Mouse (Mus musculus): ENCODE results near the gene Pex3. TPM values are rescaled to one million over a fixed set of nuclear protein-coding genes. Genes with fewer than 3 reads are reported as not detected.

The Pex3 gene
- 21.1 and 26.1 TPM in 2 replicates for polyA plus RNA-seq (2014; fragmentation: Nextera tagmentation; extraction: Ambion mirVana)

- 1% methylated on average over 51 of the region's 51 CpGs for WGBS
- ATAC-seq (replicated peaks; ENCODE audit: low FRiP score) = peak; percentile 97
- peak within 1 kb of the TSS; percentile 70 for H3K4me2 ChIP-seq
Measured at GRCm38 (mm10) chr10:13552646-13553497, at the start of gene Pex3, which contains the start of gene Adat2. Pex3 (minus strand) TSS chr10:13553142. Adat2 (plus strand) TSS chr10:13552894.

GRCm38 (mm10) chr10:13600926-13601325, 48.0 kb upstream of the Pex3 start:
- 48% methylated on average over 2 of the region's 2 CpGs for WGBS

More at GRCm38 (mm10) chr10:13552646-13553497, at the start of gene Pex3, which contains the start of gene Adat2:
- Histone ChIP-seq H3K9me3 (ENCODE audit: control insufficient read depth, low read length) (no peaks in the 10 kb centered on the region), H3K36me3 (ENCODE audit: control insufficient read depth, insufficient read depth, low read length) (no peaks in the 10 kb centered on the region), H3K9ac (ENCODE audit: low read depth, low read length) (peak within 1 kb of the TSS; percentile 89), H3K4me1 (replicated peaks; ENCODE audit: control insufficient read depth, insufficient read depth, low read length) (0 out of 2 replicates have a peak, but pooled peaks cover 3% of the 10 kb centered on the region), H3K27ac (ENCODE audit: low read depth, low read length) (peak within 1 kb of the TSS; percentile 71; the same call in 1 of the 2 replicates), H3K4me3 (ENCODE audit: low read depth, low read length) (peak within 1 kb of the TSS; percentile 69), H3K27me3 (replicated peaks; ENCODE audit: control insufficient read depth, insufficient read depth, low read length) (no peaks in the 10 kb centered on the region)
- DNase-seq (ENCODE audit: low spot score) = peak; percentile 92

GRCm38 (mm10) chr10:13597491-13597890, 44.5 kb upstream of the Pex3 start:
- H3K27me3 ChIP-seq (replicated peaks; ENCODE audit: control insufficient read depth, insufficient read depth, low read length) = no peaks in the 10 kb centered on the region
- no peaks in the 10 kb centered on the region for H3K4me1 ChIP-seq (replicated peaks; ENCODE audit: control insufficient read depth, insufficient read depth, low read length)
- ATAC-seq (replicated peaks; ENCODE audit: low FRiP score) = no peak
- no peak overlapping the region for H3K4me3 ChIP-seq (ENCODE audit: low read depth, low read length)
- 82% methylated on average over 8 of the region's 8 CpGs for WGBS
- no peaks in the 10 kb centered on the region for H3K9me3 ChIP-seq (ENCODE audit: control insufficient read depth, low read length)
- H3K27ac ChIP-seq (ENCODE audit: low read depth, low read length) = no peak overlapping the region
- H3K4me2 ChIP-seq = no peak overlapping the region
- no peak for DNase-seq (ENCODE audit: low spot score)
- no peaks in the 10 kb centered on the region for H3K36me3 ChIP-seq (ENCODE audit: control insufficient read depth, insufficient read depth, low read length)
- H3K9ac ChIP-seq (ENCODE audit: low read depth, low read length) = no peak overlapping the region

More at GRCm38 (mm10) chr10:13600926-13601325, 48.0 kb upstream of the Pex3 start:
- Histone ChIP-seq H3K4me1 (replicated peaks; ENCODE audit: control insufficient read depth, insufficient read depth, low read length) (no peaks in the 10 kb centered on the region), H3K36me3 (ENCODE audit: control insufficient read depth, insufficient read depth, low read length) (no peaks in the 10 kb centered on the region), H3K27me3 (replicated peaks; ENCODE audit: control insufficient read depth, insufficient read depth, low read length) (no peaks in the 10 kb centered on the region), H3K4me2 (no peak overlapping the region), H3K9ac (ENCODE audit: low read depth, low read length) (no peak overlapping the region), H3K4me3 (ENCODE audit: low read depth, low read length) (no peak overlapping the region), H3K27ac (ENCODE audit: low read depth, low read length) (no peak overlapping the region), H3K9me3 (ENCODE audit: control insufficient read depth, low read length) (no peaks in the 10 kb centered on the region)
- DNase-seq (ENCODE audit: low spot score) = no peak
- ATAC-seq (replicated peaks; ENCODE audit: low FRiP score) = no peak

GRCm38 (mm10) chr10:13596866-13597265, 43.9 kb upstream of the Pex3 start:
- ATAC-seq (replicated peaks; ENCODE audit: low FRiP score) = no peak
- no peaks in the 10 kb centered on the region for H3K9me3 ChIP-seq (ENCODE audit: control insufficient read depth, low read length)
- no peaks in the 10 kb centered on the region for H3K36me3 ChIP-seq (ENCODE audit: control insufficient read depth, insufficient read depth, low read length)

GRCm38 (mm10) chr10:13596073-13596472, 43.1 kb upstream of the Pex3 start:
- Histone ChIP-seq H3K27me3 (replicated peaks; ENCODE audit: control insufficient read depth, insufficient read depth, low read length) (no peaks in the 10 kb centered on the region), H3K4me3 (ENCODE audit: low read depth, low read length) (no peak overlapping the region), H3K9ac (ENCODE audit: low read depth, low read length) (no peak overlapping the region), H3K9me3 (ENCODE audit: control insufficient read depth, low read length) (no peaks in the 10 kb centered on the region), H3K4me2 (no peak overlapping the region), H3K27ac (ENCODE audit: low read depth, low read length) (no peak overlapping the region), H3K4me1 (replicated peaks; ENCODE audit: control insufficient read depth, insufficient read depth, low read length) (no peaks in the 10 kb centered on the region), H3K36me3 (ENCODE audit: control insufficient read depth, insufficient read depth, low read length) (no peaks in the 10 kb centered on the region)
- DNase-seq (ENCODE audit: low spot score) (no peak), ATAC-seq (replicated peaks; ENCODE audit: low FRiP score) (no peak)
- WGBS = 47% methylated on average over 3 of the region's 3 CpGs

More at GRCm38 (mm10) chr10:13596866-13597265, 43.9 kb upstream of the Pex3 start:
- no peak overlapping the region for H3K27ac ChIP-seq (ENCODE audit: low read depth, low read length)
- no peaks in the 10 kb centered on the region for H3K27me3 ChIP-seq (replicated peaks; ENCODE audit: control insufficient read depth, insufficient read depth, low read length)
- H3K9ac ChIP-seq (ENCODE audit: low read depth, low read length) = no peak overlapping the region
- H3K4me2 ChIP-seq = no peak overlapping the region
- H3K4me1 ChIP-seq (replicated peaks; ENCODE audit: control insufficient read depth, insufficient read depth, low read length) = no peaks in the 10 kb centered on the region
- WGBS = 84% methylated on average over 9 of the region's 9 CpGs
- no peak for DNase-seq (ENCODE audit: low spot score)
- H3K4me3 ChIP-seq (ENCODE audit: low read depth, low read length) = no peak overlapping the region

GRCm38 (mm10) chr10:13593529-13593928, 40.6 kb upstream of the Pex3 start:
- DNase-seq (ENCODE audit: low spot score) (no peak), ATAC-seq (replicated peaks; ENCODE audit: low FRiP score) (no peak)
- 89% methylated on average over 3 of the region's 3 CpGs for WGBS
- no peak overlapping the region for H3K4me3 ChIP-seq (ENCODE audit: low read depth, low read length)
- no peaks in the 10 kb centered on the region for H3K4me1 ChIP-seq (replicated peaks; ENCODE audit: control insufficient read depth, insufficient read depth, low read length)
- H3K9ac ChIP-seq (ENCODE audit: low read depth, low read length) = no peak overlapping the region
- H3K4me2 ChIP-seq = no peak overlapping the region
- H3K27ac ChIP-seq (ENCODE audit: low read depth, low read length) = no peak overlapping the region
- H3K36me3 ChIP-seq (ENCODE audit: control insufficient read depth, insufficient read depth, low read length) = no peaks in the 10 kb centered on the region
- no peaks in the 10 kb centered on the region for H3K9me3 ChIP-seq (ENCODE audit: control insufficient read depth, low read length)
- H3K27me3 ChIP-seq (replicated peaks; ENCODE audit: control insufficient read depth, insufficient read depth, low read length) = no peaks in the 10 kb centered on the region

- no peaks in the 10 kb centered on the region for H3K9me3 ChIP-seq (ENCODE audit: control insufficient read depth, low read length)
- DNase-seq (ENCODE audit: low spot score) (no peak), ATAC-seq (replicated peaks; ENCODE audit: low FRiP score) (no peak)
- 89% methylated on average over 10 of the region's 10 CpGs for WGBS
- no peak overlapping the region for H3K9ac ChIP-seq (ENCODE audit: low read depth, low read length)
- no peak overlapping the region for H3K4me2 ChIP-seq
- no peaks in the 10 kb centered on the region for H3K36me3 ChIP-seq (ENCODE audit: control insufficient read depth, insufficient read depth, low read length)
- no peaks in the 10 kb centered on the region for H3K4me1 ChIP-seq (replicated peaks; ENCODE audit: control insufficient read depth, insufficient read depth, low read length)
- no peak overlapping the region for H3K4me3 ChIP-seq (ENCODE audit: low read depth, low read length)
- H3K27me3 ChIP-seq (replicated peaks; ENCODE audit: control insufficient read depth, insufficient read depth, low read length) = no peaks in the 10 kb centered on the region
- no peak overlapping the region for H3K27ac ChIP-seq (ENCODE audit: low read depth, low read length)
Measured at GRCm38 (mm10) chr10:13592196-13592595, 39.3 kb upstream of the Pex3 start.

- no peak for DNase-seq (ENCODE audit: low spot score)
Measured at GRCm38 (mm10) chr10:13587914-13588313, 35.0 kb upstream of the Pex3 start.

GRCm38 (mm10) chr10:13577123-13577522, 24.2 kb upstream of the Pex3 start:
- no peak overlapping the region for H3K9ac ChIP-seq (ENCODE audit: low read depth, low read length)
- no peaks in the 10 kb centered on the region for H3K4me1 ChIP-seq (replicated peaks; ENCODE audit: control insufficient read depth, insufficient read depth, low read length)
- no peaks in the 10 kb centered on the region for H3K27me3 ChIP-seq (replicated peaks; ENCODE audit: control insufficient read depth, insufficient read depth, low read length)
- 74% methylated on average over 7 of the region's 7 CpGs for WGBS
- H3K27ac ChIP-seq (ENCODE audit: low read depth, low read length) = no peak overlapping the region
- no peak overlapping the region for H3K4me2 ChIP-seq
- no peak for ATAC-seq (replicated peaks; ENCODE audit: low FRiP score)
- H3K36me3 ChIP-seq (ENCODE audit: control insufficient read depth, insufficient read depth, low read length) = no peaks in the 10 kb centered on the region
- no peak for DNase-seq (ENCODE audit: low spot score)
- H3K4me3 ChIP-seq (ENCODE audit: low read depth, low read length) = no peak overlapping the region
- H3K9me3 ChIP-seq (ENCODE audit: control insufficient read depth, low read length) = no peaks in the 10 kb centered on the region

More at GRCm38 (mm10) chr10:13587914-13588313, 35.0 kb upstream of the Pex3 start:
- Histone ChIP-seq H3K9me3 (ENCODE audit: control insufficient read depth, low read length) (no peaks in the 10 kb centered on the region), H3K27me3 (replicated peaks; ENCODE audit: control insufficient read depth, insufficient read depth, low read length) (no peaks in the 10 kb centered on the region), H3K4me2 (no peak overlapping the region), H3K9ac (ENCODE audit: low read depth, low read length) (no peak overlapping the region), H3K27ac (ENCODE audit: low read depth, low read length) (no peak overlapping the region), H3K4me3 (ENCODE audit: low read depth, low read length) (no peak overlapping the region), H3K4me1 (replicated peaks; ENCODE audit: control insufficient read depth, insufficient read depth, low read length) (no peaks in the 10 kb centered on the region), H3K36me3 (ENCODE audit: control insufficient read depth, insufficient read depth, low read length) (no peaks in the 10 kb centered on the region)
- WGBS = 60% methylated on average over 2 of the region's 2 CpGs
- ATAC-seq (replicated peaks; ENCODE audit: low FRiP score) = no peak
